Mouse (Mus musculus): ENCODE data around the gene A630023A22Rik. TPM values are rescaled to one million over a fixed set of nuclear protein-coding genes. Genes with fewer than 3 reads are reported as not detected.

The A630023A22Rik gene
- polyA plus RNA-seq, 1 experiment from 2014 or later = not detected

DNA sequence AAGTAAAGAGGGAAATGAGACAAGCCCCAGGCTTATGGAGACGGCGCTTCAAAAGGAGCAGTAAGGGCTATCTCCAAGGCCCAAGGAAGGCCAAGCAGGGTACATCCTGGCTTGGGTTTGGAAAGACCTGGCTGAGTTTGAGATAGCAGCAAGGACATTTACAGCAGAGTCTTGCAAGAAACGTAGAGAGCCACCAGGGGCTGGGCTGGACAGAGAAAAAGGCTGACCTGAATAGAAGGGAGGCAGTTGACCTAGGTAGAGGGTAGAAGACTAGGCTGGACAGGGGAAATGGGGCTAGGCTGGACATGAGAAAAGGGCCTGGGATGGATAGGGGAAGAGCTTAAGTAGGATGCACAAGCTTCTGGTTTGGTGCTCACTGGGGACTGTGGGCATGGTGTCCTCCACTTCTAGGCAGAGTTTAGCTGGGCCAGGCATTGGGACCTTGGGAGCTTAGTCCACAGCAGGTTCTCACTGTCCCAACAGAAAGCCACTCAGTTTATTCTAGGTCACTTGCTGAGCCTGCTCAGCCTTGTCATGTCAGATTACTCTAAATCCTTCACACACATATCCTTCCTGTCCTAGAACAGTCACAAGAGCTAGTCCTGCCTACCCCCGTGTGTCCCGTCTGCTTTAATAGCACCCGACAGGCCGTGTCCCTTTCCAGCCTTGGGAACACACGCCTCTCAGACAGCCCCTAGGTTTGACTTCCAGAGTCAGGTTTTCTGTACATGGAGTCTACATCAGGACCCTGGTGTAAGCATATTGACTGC is 68.5 kb downstream of the A630023A22Rik start:
- Histone ChIP-seq H3K4me3 (ENCODE audit: low read depth, low read length) (no peak overlapping the region), H3K4me2 (ENCODE audit: low read depth, low read length) (no peak overlapping the region), H3K36me3 (ENCODE audit: control insufficient read depth, insufficient read depth, low read length) (no peaks in the 10 kb centered on the region), H3K27me3 (replicated peaks; ENCODE audit: control insufficient read depth, insufficient read depth, low read length) (no peaks in the 10 kb centered on the region), H3K27ac (replicated peaks; ENCODE audit: low read depth, low read length) (no peak overlapping the region), H3K4me1 (ENCODE audit: control insufficient read depth, insufficient read depth, low read length) (no peaks in the 10 kb centered on the region), H3K9me3 (ENCODE audit: control insufficient read depth, low read length) (no peaks in the 10 kb centered on the region), H3K9ac (ENCODE audit: low read depth, low read length) (no peak overlapping the region)
- no peak for ATAC-seq (ENCODE audit: low read depth)
- WGBS = 84% methylated on average over 8 of the region's 8 CpGs
- no peak for DNase-seq (ENCODE audit: low spot score)

GRCm38 (mm10) chr14:34026710-34027109 is 75.8 kb downstream of the A630023A22Rik start:
- H3K27ac ChIP-seq (replicated peaks; ENCODE audit: low read depth, low read length) = no peak overlapping the region
- DNase-seq (ENCODE audit: low spot score) (no peak), ATAC-seq (ENCODE audit: low read depth) (no peak)
- peaks cover 9% of the 10 kb centered on the region; the same call in 1 of the 2 replicates for H3K9me3 ChIP-seq (ENCODE audit: control insufficient read depth, low read length)
- no peaks in the 10 kb centered on the region for H3K4me1 ChIP-seq (ENCODE audit: control insufficient read depth, insufficient read depth, low read length)
- no peaks in the 10 kb centered on the region for H3K27me3 ChIP-seq (replicated peaks; ENCODE audit: control insufficient read depth, insufficient read depth, low read length)
- no peak overlapping the region for H3K4me2 ChIP-seq (ENCODE audit: low read depth, low read length)
- no peak overlapping the region for H3K4me3 ChIP-seq (ENCODE audit: low read depth, low read length)
- H3K36me3 ChIP-seq (ENCODE audit: control insufficient read depth, insufficient read depth, low read length) = no peaks in the 10 kb centered on the region
- no peak overlapping the region for H3K9ac ChIP-seq (ENCODE audit: low read depth, low read length)
- 60% methylated on average over 2 of the region's 2 CpGs for WGBS

GRCm38 (mm10) chr14:34016938-34017337 is 85.6 kb downstream of the A630023A22Rik start:
- Histone ChIP-seq H3K9ac (ENCODE audit: low read depth, low read length) (no peak overlapping the region), H3K9me3 (ENCODE audit: control insufficient read depth, low read length) (no peaks in the 10 kb centered on the region), H3K4me3 (ENCODE audit: low read depth, low read length) (no peak overlapping the region), H3K4me2 (ENCODE audit: low read depth, low read length) (no peak overlapping the region), H3K27me3 (replicated peaks; ENCODE audit: control insufficient read depth, insufficient read depth, low read length) (no peaks in the 10 kb centered on the region; the same call in 1 of the 2 replicates), H3K27ac (replicated peaks; ENCODE audit: low read depth, low read length) (no peak overlapping the region), H3K4me1 (ENCODE audit: control insufficient read depth, insufficient read depth, low read length) (no peaks in the 10 kb centered on the region), H3K36me3 (ENCODE audit: control insufficient read depth, insufficient read depth, low read length) (no peaks in the 10 kb centered on the region)
- WGBS = 85% methylated on average over 2 of the region's 2 CpGs
- no peak for DNase-seq (ENCODE audit: low spot score)
- no peak for ATAC-seq (ENCODE audit: low read depth)

DNA sequence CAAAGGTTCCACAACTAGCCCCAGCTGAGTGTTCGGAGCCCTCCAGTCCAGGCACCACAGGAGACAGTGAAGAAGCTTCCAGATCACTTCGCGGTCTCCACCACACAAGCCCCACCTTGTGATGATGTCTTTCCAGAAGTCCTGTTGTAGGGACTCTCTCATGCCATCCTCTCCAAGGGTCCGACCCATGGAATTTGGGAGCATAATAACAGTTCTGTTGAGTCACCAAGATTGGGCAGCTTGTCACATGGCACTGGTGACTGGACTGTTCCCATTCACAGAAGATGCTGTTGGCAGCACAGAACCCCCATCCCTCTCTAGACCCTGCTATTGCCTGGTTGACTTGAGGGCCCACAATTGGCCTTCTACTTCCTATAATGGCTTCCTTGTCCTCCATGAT is 86.2 kb downstream of the A630023A22Rik start, which contains the start of gene Gm5460:
Gm5460 (plus strand) TSS at position 378 of the 400 bp plus-strand sequence.
- Histone ChIP-seq H3K27ac (replicated peaks; ENCODE audit: low read depth, low read length) (no peak within 1 kb of the TSS), H3K9ac (ENCODE audit: low read depth, low read length) (no peak within 1 kb of the TSS), H3K4me1 (ENCODE audit: control insufficient read depth, insufficient read depth, low read length) (no peaks in the 10 kb centered on the region), H3K4me3 (ENCODE audit: low read depth, low read length) (no peak within 1 kb of the TSS), H3K4me2 (ENCODE audit: low read depth, low read length) (no peak within 1 kb of the TSS), H3K36me3 (ENCODE audit: control insufficient read depth, insufficient read depth, low read length) (no peaks in the 10 kb centered on the region), H3K27me3 (replicated peaks; ENCODE audit: control insufficient read depth, insufficient read depth, low read length) (no peaks in the 10 kb centered on the region; the same call in 1 of the 2 replicates), H3K9me3 (ENCODE audit: control insufficient read depth, low read length) (no peaks in the 10 kb centered on the region)
- ATAC-seq (ENCODE audit: low read depth) (no peak), DNase-seq (ENCODE audit: low spot score) (no peak)
- 95% methylated on average over 4 of the region's 4 CpGs for WGBS

- no peak for DNase-seq (ENCODE audit: low spot score)
- Histone ChIP-seq H3K36me3 (ENCODE audit: control insufficient read depth, insufficient read depth, low read length) (no peaks in the 10 kb centered on the region), H3K27me3 (replicated peaks; ENCODE audit: control insufficient read depth, insufficient read depth, low read length) (no peaks in the 10 kb centered on the region), H3K9ac (ENCODE audit: low read depth, low read length) (no peak within 1 kb of the TSS), H3K4me2 (ENCODE audit: low read depth, low read length) (no peak within 1 kb of the TSS), H3K4me1 (ENCODE audit: control insufficient read depth, insufficient read depth, low read length) (no peaks in the 10 kb centered on the region), H3K4me3 (ENCODE audit: low read depth, low read length) (no peak within 1 kb of the TSS), H3K27ac (replicated peaks; ENCODE audit: low read depth, low read length) (no peak within 1 kb of the TSS), H3K9me3 (ENCODE audit: control insufficient read depth, low read length) (no peaks in the 10 kb centered on the region)
- ATAC-seq (ENCODE audit: low read depth) = no peak
- 82% methylated on average over 3 of the region's 3 CpGs for WGBS
These were observed 87.5 kb downstream of the A630023A22Rik start, which contains the start of gene Gm30083 for GRCm38 (mm10) chr14:34015063-34015462. Gm30083 (minus strand) TSS chr14:34015182.

DNA sequence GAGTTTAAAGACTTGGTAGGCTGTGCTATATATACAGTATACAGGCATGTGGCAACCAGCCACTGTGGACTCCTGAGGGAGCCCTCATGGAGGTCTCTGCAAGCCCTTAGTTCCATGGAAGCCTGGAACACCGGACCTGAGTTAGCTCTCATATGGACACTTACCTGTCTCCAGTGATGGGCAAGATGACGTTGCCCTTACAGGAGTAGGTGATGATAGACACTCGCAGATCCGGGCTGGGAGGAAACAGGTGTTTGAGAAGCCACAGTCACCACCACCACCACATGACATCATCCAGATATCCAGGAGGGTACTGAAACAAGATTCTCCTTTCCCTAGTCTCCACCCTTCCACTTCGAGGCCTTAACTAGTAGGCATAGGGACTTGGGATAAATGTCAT is 100.2 kb downstream of the A630023A22Rik start:
- H3K9me3 ChIP-seq (ENCODE audit: control insufficient read depth, low read length) = no peaks in the 10 kb centered on the region
- H3K4me1 ChIP-seq (ENCODE audit: control insufficient read depth, insufficient read depth, low read length) = no peaks in the 10 kb centered on the region
- no peaks in the 10 kb centered on the region for H3K27me3 ChIP-seq (replicated peaks; ENCODE audit: control insufficient read depth, insufficient read depth, low read length)
- no peaks in the 10 kb centered on the region for H3K36me3 ChIP-seq (ENCODE audit: control insufficient read depth, insufficient read depth, low read length)
- no peak overlapping the region for H3K9ac ChIP-seq (ENCODE audit: low read depth, low read length)
- DNase-seq (ENCODE audit: low spot score) (no peak), ATAC-seq (ENCODE audit: low read depth) (no peak)
- no peak overlapping the region for H3K4me2 ChIP-seq (ENCODE audit: low read depth, low read length)
- no peak overlapping the region for H3K27ac ChIP-seq (replicated peaks; ENCODE audit: low read depth, low read length)
- 74% methylated on average over 5 of the region's 5 CpGs for WGBS
- H3K4me3 ChIP-seq (ENCODE audit: low read depth, low read length) = no peak overlapping the region

DNA sequence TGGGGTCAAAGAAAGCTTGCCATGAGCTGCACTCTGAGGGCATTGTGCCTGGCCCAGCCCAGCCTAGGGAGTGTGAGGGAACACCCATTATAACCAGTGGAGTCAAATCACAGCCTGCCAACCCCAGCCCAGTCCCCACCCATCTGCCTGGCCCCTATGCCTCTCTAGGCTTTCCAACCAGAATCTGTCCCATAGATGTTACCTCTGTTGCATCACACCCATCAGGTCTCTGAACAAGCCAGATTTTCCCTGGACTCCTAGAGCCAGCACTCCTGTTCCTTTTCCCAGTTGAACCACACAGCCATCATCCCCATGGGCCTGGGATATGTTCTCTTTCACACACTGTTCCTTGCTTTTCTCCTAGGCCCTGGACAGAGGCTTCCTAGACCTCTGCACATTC is 101.1 kb downstream of the A630023A22Rik start:
- no peak overlapping the region for H3K4me2 ChIP-seq (ENCODE audit: low read depth, low read length)
- H3K27me3 ChIP-seq (replicated peaks; ENCODE audit: control insufficient read depth, insufficient read depth, low read length) = no peaks in the 10 kb centered on the region
- no peaks in the 10 kb centered on the region for H3K9me3 ChIP-seq (ENCODE audit: control insufficient read depth, low read length)
- no peak for ATAC-seq (ENCODE audit: low read depth)
- H3K9ac ChIP-seq (ENCODE audit: low read depth, low read length) = no peak overlapping the region
- no peaks in the 10 kb centered on the region for H3K36me3 ChIP-seq (ENCODE audit: control insufficient read depth, insufficient read depth, low read length)
- DNase-seq (ENCODE audit: low spot score) = no peak
- no peak overlapping the region for H3K27ac ChIP-seq (replicated peaks; ENCODE audit: low read depth, low read length)
- H3K4me3 ChIP-seq (ENCODE audit: low read depth, low read length) = no peak overlapping the region
- H3K4me1 ChIP-seq (ENCODE audit: control insufficient read depth, insufficient read depth, low read length) = no peaks in the 10 kb centered on the region
